Mouse (Mus musculus) intestine, embryonic 14.5 days (tissue): ENCODE data around the gene Hnrnpa0. TPM values are rescaled to one million over a fixed set of nuclear protein-coding genes. Genes with fewer than 3 reads are reported as not detected.

Experiments
- ATAC-seq: fragments of 200-750 bp; cut with Nextera tagmentation; replicated peaks from 2 replicates; pipeline ENCODE4 v1.8.0; 2017; ENCODE audit warnings: low read depth, moderate number of reproducible peaks, moderate TSS enrichment, moderate library complexity; ENCODE audit not compliant: low FRiP score, low TSS enrichment
- DNase-seq: peaks from one replicate; pipeline ENCODE4 v3.0.0-alpha.2; 2018; ENCODE audit warnings: low spot score
- H3K27ac ChIP-seq: fragments of 300-500 bp; sonication (generic); 2 replicates; pipeline ENCODE4 v1.5.1; 2014; ENCODE audit warnings: low read depth, mild to moderate bottlenecking, control low read depth
- H3K27me3 ChIP-seq: fragments of 300-500 bp; sonication (generic); replicated peaks from 2 replicates; pipeline ENCODE4 v1.6.1; 2014; ENCODE audit warnings: low read length, control low read depth; ENCODE audit not compliant: control insufficient read depth, insufficient read depth
- H3K36me3 ChIP-seq: fragments of 300-500 bp; sonication (generic); 2 replicates; pipeline ENCODE4 v1.6.1; 2014; ENCODE audit warnings: low read length, control low read depth; ENCODE audit not compliant: control insufficient read depth, insufficient read depth
- H3K4me1 ChIP-seq: fragments of 300-500 bp; sonication (generic); replicated peaks from 2 replicates; pipeline ENCODE4 v1.6.1; 2014; ENCODE audit warnings: low read length, control low read depth, mixed read lengths; ENCODE audit not compliant: control insufficient read depth, insufficient read depth
- H3K4me2 ChIP-seq: fragments of 300-500 bp; sonication (generic); 2 replicates; pipeline ENCODE4 v1.6.1; 2014; ENCODE audit warnings: low read length
- H3K4me3 ChIP-seq: fragments of 300-500 bp; sonication (generic); 2 replicates; pipeline ENCODE4 v1.5.1; 2014; ENCODE audit warnings: low read depth, low read length, control low read depth, mixed read lengths
- H3K9ac ChIP-seq: fragments of 300-500 bp; sonication (generic); 2 replicates; pipeline ENCODE4 v1.6.1; 2014; ENCODE audit warnings: mild to moderate bottlenecking, low read length
- H3K9me3 ChIP-seq: fragments of 300-500 bp; sonication (generic); 2 replicates; pipeline ENCODE4 v1.6.1; 2016; ENCODE audit warnings: low read length, control low read depth; ENCODE audit not compliant: control insufficient read depth
- WGBS: fragments of 180-500 bp; shearing (Covaris S2); extraction: QIAGEN DNeasy Blood & Tissue Kit; methylation state at CpG from one replicate; pipeline ENCODE4 v1.1.7; 2014; 5-methylcytosine and 5-hydroxymethylcytosine counted together
- polyA plus RNA-seq: library from polyadenylated mRNA; unstranded; fragments of >200 nt; fragmentation: Nextera tagmentation; extraction: Ambion mirVana; gene quantifications from 2 replicates; pipeline ENCODE4 v1.2.1, GENCODE M21; 2014

The Hnrnpa0 gene
- polyA plus RNA-seq, 1 experiment from 2014 or later: 42.8 TPM

DNA sequence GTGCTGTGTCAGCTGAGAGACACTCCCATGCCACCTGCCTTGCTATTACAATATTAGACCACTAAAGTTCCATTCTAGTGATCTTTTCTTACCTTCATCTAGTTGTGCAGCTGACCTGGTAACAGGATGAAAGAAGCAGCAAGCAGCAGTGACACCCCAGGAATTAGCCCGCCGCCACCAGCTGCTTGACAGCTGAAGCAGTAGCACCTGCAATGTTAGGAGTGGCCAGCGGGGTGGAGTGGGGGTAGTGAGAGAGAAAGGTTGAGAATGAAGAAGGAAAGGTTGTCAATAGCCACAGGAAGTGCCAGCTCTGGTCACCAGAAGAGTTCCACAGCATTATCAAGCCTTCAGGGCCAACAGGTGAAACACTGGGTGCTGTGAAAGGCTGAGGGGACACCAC is 3.3 kb upstream of the Hnrnpa0 start:
- Histone ChIP-seq H3K9me3 (no peaks in the 10 kb centered on the region), H3K36me3 (no peaks in the 10 kb centered on the region), H3K4me3 (no peak overlapping the region), H3K27me3 (no peaks in the 10 kb centered on the region), H3K4me1 (peaks cover 6% of the 10 kb centered on the region; the same call in 1 of the 2 replicates), H3K27ac (no peak overlapping the region), H3K4me2 (no peak overlapping the region), H3K9ac (no peak overlapping the region)
- ATAC-seq (no peak), DNase-seq (no peak)
- 51% methylated on average over 3 of the region's 3 CpGs for WGBS

GRCm38 (mm10) chr13:58129687-58130246 is 1.4 kb upstream of the Hnrnpa0 start:
- DNase-seq: no peak
- WGBS: 25% methylated on average over 4 of the region's 4 CpGs
- ATAC-seq: no peak

GRCm38 (mm10) chr13:58128768-58129671 is 664 bp upstream of the Hnrnpa0 start:
- peak; percentile 97 for ATAC-seq
- peak overlapping the region; percentile 99 for H3K27ac ChIP-seq

More at GRCm38 (mm10) chr13:58129687-58130246, 1.4 kb upstream of the Hnrnpa0 start:
- Histone ChIP-seq H3K9ac (peak overlapping the region; percentile 99), H3K4me2 (peak overlapping the region; percentile 81), H3K27me3 (no peaks in the 10 kb centered on the region), H3K27ac (peak overlapping the region; percentile 99), H3K36me3 (peaks cover 14% of the 10 kb centered on the region), H3K4me3 (peak overlapping the region; percentile 100), H3K4me1 (peaks cover 20% of the 10 kb centered on the region), H3K9me3 (no peaks in the 10 kb centered on the region)

DNA sequence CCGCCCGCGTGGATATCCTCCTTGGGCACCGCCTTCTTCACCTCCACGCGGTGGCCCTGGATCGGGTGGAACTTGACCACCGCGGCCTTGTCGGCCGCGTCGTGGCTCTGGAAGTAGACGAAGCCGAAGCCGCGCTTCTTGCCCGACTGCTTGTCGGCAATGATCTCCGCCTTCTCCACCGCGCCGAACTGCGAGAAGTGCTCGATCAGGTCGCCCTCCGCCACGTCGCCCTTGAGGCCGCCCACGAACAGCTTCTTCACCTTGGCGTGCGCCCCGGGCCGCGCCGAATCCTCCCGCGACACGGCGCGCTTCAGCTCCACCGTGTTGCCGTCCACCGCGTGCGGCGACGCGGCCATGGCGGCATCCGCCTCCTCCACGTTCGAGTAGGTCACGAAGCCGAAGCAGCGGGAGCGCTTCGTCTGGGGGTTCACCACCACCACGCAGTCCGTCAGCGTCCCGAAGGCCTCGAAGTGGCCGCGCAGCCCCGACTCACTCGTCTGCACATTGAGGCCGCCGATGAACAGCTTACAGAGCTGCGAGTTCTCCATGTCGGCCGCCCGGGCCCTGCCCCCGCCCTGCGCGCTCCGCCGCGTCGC is 492 bp downstream of the Hnrnpa0 start:
- peak overlapping the region; percentile 99 for H3K27ac ChIP-seq
- peaks cover 15% of the 10 kb centered on the region for H3K36me3 ChIP-seq
- under 1% methylated on average over 81 of the region's 81 CpGs for WGBS
- DNase-seq: peak; percentile 89
- peak; percentile 38 for ATAC-seq
- H3K27me3 ChIP-seq: no peaks in the 10 kb centered on the region
- peak overlapping the region; percentile 100 for H3K4me3 ChIP-seq
- H3K9me3 ChIP-seq: no peaks in the 10 kb centered on the region
- H3K4me1 ChIP-seq: peaks cover 39% of the 10 kb centered on the region
- peak overlapping the region; percentile 69 for H3K4me2 ChIP-seq
- peak overlapping the region; percentile 99 for H3K9ac ChIP-seq

More at GRCm38 (mm10) chr13:58128768-58129671, 664 bp upstream of the Hnrnpa0 start:
- no peaks in the 10 kb centered on the region for H3K9me3 ChIP-seq
- peak overlapping the region; percentile 81 for H3K4me2 ChIP-seq
- WGBS: under 1% methylated on average over 82 of the region's 83 CpGs
- peaks cover 15% of the 10 kb centered on the region for H3K36me3 ChIP-seq
- H3K4me1 ChIP-seq: peaks cover 28% of the 10 kb centered on the region
- no peaks in the 10 kb centered on the region for H3K27me3 ChIP-seq
- peak overlapping the region; percentile 100 for H3K4me3 ChIP-seq
- DNase-seq: peak; percentile 96
- peak overlapping the region; percentile 99 for H3K9ac ChIP-seq

DNA sequence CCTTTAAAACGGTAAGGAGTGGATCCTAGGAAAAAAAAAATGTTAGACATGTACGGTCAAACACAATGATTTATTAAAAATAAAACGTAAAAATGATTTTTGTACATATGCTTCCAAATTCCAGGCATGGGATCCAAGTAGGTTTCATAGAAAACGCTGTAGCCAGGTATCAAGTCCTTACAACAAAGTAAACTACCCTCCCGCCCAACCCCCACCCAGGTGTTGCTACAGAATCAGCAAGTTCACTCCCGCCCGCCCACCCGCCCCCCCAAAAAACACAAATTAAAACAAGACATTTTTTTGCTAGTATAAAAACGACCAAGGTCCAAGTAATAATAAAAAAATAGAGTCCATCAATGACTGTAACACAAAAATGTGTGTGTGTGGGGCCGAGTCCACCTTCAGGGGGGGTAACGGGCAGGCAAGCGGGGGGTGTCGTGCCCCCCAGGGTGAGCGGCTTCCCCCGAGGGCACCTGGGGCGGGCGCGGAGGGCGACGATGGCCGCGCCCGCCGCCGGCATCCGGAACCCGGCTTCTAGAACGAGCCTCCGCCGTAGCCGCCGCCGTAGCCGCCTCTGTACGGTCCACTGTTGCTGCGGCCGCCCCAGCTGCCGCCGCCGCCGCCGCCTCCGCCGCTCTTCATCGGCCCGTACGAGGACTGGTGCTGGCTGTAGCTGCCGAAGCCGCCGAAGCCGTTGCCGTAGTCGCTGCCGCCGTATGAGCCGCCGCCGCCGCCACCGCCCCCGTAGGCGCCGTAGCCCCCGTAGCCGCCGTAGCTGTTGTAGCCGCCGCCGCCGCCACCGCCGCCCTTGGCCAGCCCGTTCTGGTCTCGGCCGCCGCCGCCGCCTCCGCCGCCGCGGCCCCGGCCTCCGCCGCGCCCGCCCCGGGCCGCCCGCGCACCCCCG is 1.2 kb downstream of the Hnrnpa0 start:
- DNase-seq: no peak
- Histone ChIP-seq H3K9me3 (no peaks in the 10 kb centered on the region), H3K27ac (peak overlapping the region; percentile 99), H3K27me3 (no peaks in the 10 kb centered on the region), H3K36me3 (peaks cover 15% of the 10 kb centered on the region), H3K4me3 (peak overlapping the region; percentile 100), H3K9ac (peak overlapping the region; percentile 99), H3K4me1 (peaks cover 41% of the 10 kb centered on the region), H3K4me2 (peak overlapping the region; percentile 69)
- under 1% methylated on average over 74 of the region's 92 CpGs for WGBS
- ATAC-seq: no peak

- peak; percentile 80 for DNase-seq
- Histone ChIP-seq H3K4me1 (peaks cover 41% of the 10 kb centered on the region), H3K9me3 (no peaks in the 10 kb centered on the region), H3K27ac (no peak overlapping the region), H3K4me3 (peak overlapping the region; percentile 100), H3K36me3 (peaks cover 15% of the 10 kb centered on the region), H3K27me3 (no peaks in the 10 kb centered on the region), H3K9ac (peak overlapping the region; percentile 25; the same call in 1 of the 2 replicates), H3K4me2 (peak overlapping the region; percentile 69)
- ATAC-seq: no peak
- WGBS: 23% methylated on average over 7 of the region's 7 CpGs
Measured at GRCm38 (mm10) chr13:58126126-58126525, 2.2 kb downstream of the Hnrnpa0 start.

GRCm38 (mm10) chr13:58124989-58125388 is 3.4 kb downstream of the Hnrnpa0 start:
- Histone ChIP-seq H3K4me2 (0 out of 2 replicates have a peak overlapping the region, but pooled peaks have one; percentile 69), H3K27me3 (no peaks in the 10 kb centered on the region), H3K4me3 (no peak overlapping the region), H3K9me3 (no peaks in the 10 kb centered on the region), H3K4me1 (peaks cover 41% of the 10 kb centered on the region), H3K36me3 (peaks cover 15% of the 10 kb centered on the region), H3K9ac (no peak overlapping the region), H3K27ac (no peak overlapping the region)
- DNase-seq (no peak), ATAC-seq (no peak)
- 43% methylated on average over 2 of the region's 2 CpGs for WGBS

GRCm38 (mm10) chr13:58124278-58124677 is 4.1 kb downstream of the Hnrnpa0 start:
- Histone ChIP-seq H3K4me3 (no peak overlapping the region), H3K4me1 (peaks cover 35% of the 10 kb centered on the region), H3K9me3 (no peaks in the 10 kb centered on the region), H3K36me3 (peaks cover 15% of the 10 kb centered on the region), H3K4me2 (no peak overlapping the region), H3K27me3 (no peaks in the 10 kb centered on the region), H3K9ac (no peak overlapping the region), H3K27ac (no peak overlapping the region)
- WGBS: 77% methylated on average over 3 of the region's 3 CpGs
- DNase-seq: no peak
- ATAC-seq: no peak
